Mouse (Mus musculus) left cerebral cortex, postnatal 10 days (tissue): ENCODE data around the gene Acta2. TPM values are rescaled to one million over a fixed set of nuclear protein-coding genes. Genes with fewer than 3 reads are reported as not detected.

ENCODE experiments used
- DNase-seq, 2 experiments: peaks; one replicate each; pipeline ENCODE4 v3.0.0; 2021 to 2022; ENCODE audit warnings: low spot score in 2 of 2, mixed read lengths in 1 of 2; ENCODE audit errors: extremely low spot score in 1 of 2
- intact Hi-C: fragments of 180-260 bp; cut with DNase I; formaldehyde crosslinking; loops from one replicate; pipeline ENCODE4 v1.15.1; 2025
- total RNA-seq, 2 experiments: library from RNA; stranded (reverse); gene quantifications; 2 replicates each; pipeline ENCODE4 v1.2.3; 2021

Acta2 gene
- total RNA-seq, 2 experiments from 2014 or later: 17.0 to 17.1 TPM

DNA sequence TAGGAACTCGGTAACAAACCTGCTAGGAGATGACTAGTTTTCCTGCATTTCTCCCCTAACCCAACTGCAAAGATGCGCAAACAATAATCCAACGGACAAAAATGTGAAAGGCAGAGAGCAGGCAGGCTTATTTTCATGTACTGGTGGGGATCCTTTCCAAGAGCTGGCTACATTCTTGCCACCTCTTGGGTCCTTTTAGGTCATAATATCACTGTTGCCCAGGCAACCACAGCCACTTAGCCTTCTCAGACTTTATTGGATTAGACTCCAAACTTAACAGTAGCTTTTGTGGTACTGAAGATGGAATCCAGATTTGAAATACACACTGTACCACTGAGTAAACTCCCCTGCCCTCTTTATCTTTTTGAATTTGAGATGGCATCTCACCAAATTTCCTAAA lies 22.7 kb upstream of the Acta2 start:
- no peak for DNase-seq
- intact Hi-C loops: no loop called here

GRCm38 (mm10) chr19:34273073-34273472 lies 17.7 kb upstream of the Acta2 start:
- intact Hi-C loops: no loop called here
- DNase-seq: no peak

- intact Hi-C loops: no loop called here
- DNase-seq: no peak
These were observed 15.6 kb upstream of the Acta2 start for GRCm38 (mm10) chr19:34270824-34271464.

- peak in 1 of 2 experiments; percentile 27 for DNase-seq
- intact Hi-C loops: no loop called here
These were observed 14.8 kb upstream of the Acta2 start for GRCm38 (mm10) chr19:34270106-34270726.

GRCm38 (mm10) chr19:34268991-34269390 lies 13.6 kb upstream of the Acta2 start:
- intact Hi-C loops: no loop called here
- no peak for DNase-seq

GRCm38 (mm10) chr19:34265604-34266193 lies 10.3 kb upstream of the Acta2 start:
- intact Hi-C loops: no loop called here
- DNase-seq: no peak

DNA sequence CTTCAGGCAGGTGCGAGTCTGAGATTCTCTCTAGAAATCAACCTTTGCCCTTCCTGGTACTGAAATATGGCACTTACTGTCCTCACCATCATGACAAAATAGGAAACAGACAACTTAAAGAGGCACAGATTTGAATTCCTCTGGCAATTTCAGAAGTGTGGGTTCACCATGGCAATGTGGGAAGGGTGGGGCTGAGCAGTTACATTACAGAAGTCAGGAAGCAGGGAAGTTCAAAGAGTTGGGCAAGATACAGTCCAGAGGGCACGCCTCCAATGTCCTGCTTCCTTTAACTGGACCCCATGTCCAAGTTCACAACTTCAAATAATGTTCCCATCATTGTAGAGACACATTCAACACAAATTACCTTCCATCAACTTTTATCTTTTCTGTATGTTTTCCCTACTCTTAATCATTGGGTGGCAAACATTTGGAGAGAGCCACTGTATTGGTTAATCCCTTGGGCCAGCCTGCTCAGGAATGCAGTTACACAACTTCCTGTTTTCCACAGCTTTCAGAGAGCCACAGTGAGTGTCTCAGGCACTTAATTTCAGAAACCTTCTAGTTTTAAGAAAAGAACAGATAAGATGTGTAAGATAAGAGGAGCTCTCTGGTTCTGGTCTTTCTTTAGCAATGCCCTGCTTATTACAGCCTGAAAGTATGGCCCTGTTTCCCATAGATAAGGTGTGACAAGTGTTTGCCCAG lies 7.0 kb upstream of the Acta2 start:
- intact Hi-C loops: no loop called here
- DNase-seq: no peak

DNA sequence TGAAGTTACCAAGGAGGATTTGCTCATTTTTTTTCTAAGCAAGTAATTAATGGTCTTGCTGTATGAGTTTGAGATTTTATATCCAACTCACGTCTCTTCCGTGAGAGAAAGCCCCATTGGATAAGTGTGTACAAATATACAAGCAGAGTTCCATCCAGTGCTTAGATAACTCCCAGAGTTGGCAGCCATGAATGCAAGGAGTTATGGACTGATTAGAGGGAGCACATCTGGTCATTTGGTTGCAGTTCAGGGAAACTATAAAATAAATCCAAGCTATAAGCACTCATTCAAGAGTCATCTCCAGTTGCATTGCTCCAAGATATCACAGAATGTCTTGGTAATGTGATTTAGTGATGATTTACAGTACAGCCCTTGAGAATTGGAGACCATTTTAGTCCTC lies 1.5 kb upstream of the Acta2 start:
- intact Hi-C loops: no loop called here
- DNase-seq: no peak

DNA sequence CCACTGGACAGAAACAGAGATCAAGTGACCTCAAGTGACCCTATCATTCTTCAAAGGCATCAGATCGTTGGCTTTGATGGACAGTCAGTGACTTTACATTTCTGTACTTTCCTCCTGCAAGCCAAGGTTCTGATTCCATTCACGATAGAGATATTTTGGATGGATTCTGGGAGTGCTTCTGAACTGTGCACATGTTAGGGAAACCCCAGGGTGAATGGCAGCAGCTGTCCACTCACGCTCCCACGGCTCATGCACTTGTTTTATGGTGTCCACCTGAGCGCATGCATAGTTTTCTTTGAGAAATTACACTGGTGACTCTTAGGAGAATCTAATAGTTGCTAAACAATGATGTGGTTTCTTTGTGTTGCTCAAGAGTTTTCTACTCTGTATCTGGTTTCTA lies 759 bp upstream of the Acta2 start:
- no peak for DNase-seq
- intact Hi-C loops: no loop called here

DNA sequence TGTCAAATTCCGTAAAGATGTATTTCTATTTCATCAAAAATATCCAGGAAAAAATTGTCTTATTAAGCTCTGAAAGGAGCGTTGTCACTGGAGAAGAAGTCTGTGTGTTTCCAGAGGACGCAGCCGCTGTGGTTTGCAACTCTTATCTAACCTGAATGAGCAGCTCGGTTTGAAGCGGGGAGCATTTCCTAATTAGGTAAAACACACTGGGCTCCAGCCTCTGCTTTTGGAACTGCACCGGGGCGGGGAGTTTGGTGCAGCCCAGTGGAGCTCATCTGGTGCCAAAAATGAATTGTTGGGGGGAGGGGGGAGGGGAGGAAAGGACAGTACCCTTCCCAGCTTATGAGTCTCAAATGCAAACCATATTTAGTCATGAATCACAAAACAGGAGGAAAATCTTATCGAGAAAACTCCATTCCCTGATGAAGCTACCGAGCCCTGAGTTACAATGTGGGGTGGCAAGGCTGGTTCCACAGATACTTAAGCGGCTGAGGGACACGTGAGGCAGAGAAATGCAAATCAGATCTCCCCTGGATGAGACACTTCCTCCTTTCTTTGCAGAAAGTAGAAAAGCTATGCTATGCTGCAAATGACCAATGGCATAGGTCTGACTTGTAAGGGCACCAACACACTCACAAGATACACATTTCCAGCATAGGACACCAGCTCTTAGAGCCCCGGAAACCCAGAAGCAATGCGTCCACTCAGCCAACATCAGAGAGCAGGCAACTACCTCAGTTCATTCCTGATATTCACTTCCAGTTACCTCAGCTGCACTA lies 1.1 kb downstream of the Acta2 start:
- DNase-seq: no peak
- intact Hi-C loops: no loop called here

- intact Hi-C loops: no loop called here
- DNase-seq: no peak
These were observed 2.9 kb downstream of the Acta2 start for GRCm38 (mm10) chr19:34252450-34252849.

- intact Hi-C loops: no loop called here
These were observed 3.5 kb downstream of the Acta2 start for GRCm38 (mm10) chr19:34251900-34252299.

GRCm38 (mm10) chr19:34250621-34251020 lies 4.8 kb downstream of the Acta2 start:
- DNase-seq: no peak
- intact Hi-C loops: no loop called here

More at GRCm38 (mm10) chr19:34251900-34252299, 3.5 kb downstream of the Acta2 start:
- DNase-seq: no peak

- no peak for DNase-seq
- intact Hi-C loops: loop anchor here (10.0 kb wide), 4 partner anchors 104 to 526 kb away; partner anchors contain the start of gene Ch25h
These were observed 6.8 kb downstream of the Acta2 start for GRCm38 (mm10) chr19:34248558-34248957.

GRCm38 (mm10) chr19:34244056-34244455 lies 11.3 kb downstream of the Acta2 start:
- intact Hi-C loops: loop anchor here (5.0 to 10.0 kb wide), 6 partner anchors 38 to 531 kb away; partner anchors contain the start of gene Ch25h
- peak in 1 of 2 experiments; percentile 65 for DNase-seq

- DNase-seq: no peak
- intact Hi-C loops: loop anchor here (5.0 to 10.0 kb wide), 6 partner anchors 39 to 532 kb away; partner anchors contain the start of gene Ch25h
These were observed 12.5 kb downstream of the Acta2 start for GRCm38 (mm10) chr19:34242925-34243324.

- DNase-seq: no peak
- intact Hi-C loops: loop anchor here (5.0 to 10.0 kb wide), 6 partner anchors 41 to 533 kb away; partner anchors contain the start of gene Ch25h
These were observed 14.0 kb downstream of the Acta2 start for GRCm38 (mm10) chr19:34241247-34241915.
